Mouse (Mus musculus) olfactory bulb, adult 2 months (tissue): ENCODE measurements at regions not wholly inside any gene's neighbourhood (a gene's known extent, or its start where the extent isn't known, plus 50 kb on each side); places are given as distances from the start of the nearest gene placed in this dataset.

Experiments used
- CTCF ChIP-seq: fragments of 200-500 bp; IDR thresholded peaks from 2 replicates; pipeline ENCODE4 v1.5.1; 2012; ENCODE audit warnings: low read depth, mild to moderate bottlenecking, low read length, moderate library complexity; ENCODE audit not compliant: insufficient read depth
- POLR2A ChIP-seq: fragments of 200-500 bp; IDR thresholded peaks from 2 replicates; pipeline ENCODE4 v1.6.1; 2012; ENCODE audit warnings: mild to moderate bottlenecking, low read depth, low read length, moderate library complexity; ENCODE audit not compliant: insufficient read depth

- TF ChIP-seq CTCF: no peak
- TF ChIP-seq POLR2A: no peak
Observed at GRCm38 (mm10) chr1:77568081-77568480, 53.2 kb upstream of the Epha4 start.
